Mouse (Mus musculus) G1E (cell line): ENCODE data around the gene Mis18bp1. TPM values are rescaled to one million over a fixed set of nuclear protein-coding genes. Genes with fewer than 3 reads are reported as not detected.
"Not testable (repeated sequence)": the region's sequence is repeated elsewhere in the genome, so short reads cannot be mapped to it uniquely, and the experiment has no call there.

Experiments used
- ATAC-seq: 2 replicates; pipeline ENCODE4 v1.8.0; 2016; ENCODE audit warnings: mild to moderate bottlenecking; ENCODE audit not compliant: insufficient number of reproducible peaks, poor library complexity, low FRiP score, severe bottlenecking; ENCODE audit errors: extremely low read depth
- DNase-seq: peaks from one replicate; pipeline ENCODE4 v3.0.0; 2012; ENCODE audit warnings: low spot score
- H3K27me3 ChIP-seq: 2 replicates; pipeline ENCODE4 v1.6.1; 2012; ENCODE audit warnings: mild to moderate bottlenecking, low read length, inconsistent platforms; ENCODE audit not compliant: insufficient read depth
- H3K36me3 ChIP-seq: replicated peaks from 2 replicates; pipeline ENCODE3; 2012; ENCODE audit warnings: mild to moderate bottlenecking, inconsistent platforms
- H3K4me1 ChIP-seq: 2 replicates; pipeline ENCODE4 v1.6.1; 2012; ENCODE audit warnings: low read depth, low read length, inconsistent platforms, mixed read lengths; ENCODE audit not compliant: insufficient read depth
- H3K4me3 ChIP-seq: 2 replicates; pipeline ENCODE4 v1.5.1; 2012; ENCODE audit warnings: low read depth, mild to moderate bottlenecking, inconsistent platforms, low read length, moderate library complexity, mixed read lengths
- H3K9me3 ChIP-seq: replicated peaks from 2 replicates; pipeline ENCODE4 v1.6.1; 2012; ENCODE audit warnings: inconsistent platforms
- CTCF ChIP-seq: IDR thresholded peaks from 2 replicates; pipeline ENCODE4 v1.5.1; 2012; ENCODE audit warnings: low read depth, low read length, inconsistent platforms, mixed read lengths
- GATA1 ChIP-seq: IDR thresholded peaks from 2 replicates; pipeline ENCODE4 v1.6.1; 2012; ENCODE audit warnings: borderline replicate concordance, low read length, inconsistent platforms, mixed read lengths
- GATA2 ChIP-seq: IDR thresholded peaks from 2 replicates; pipeline ENCODE4 v1.6.1; 2012; ENCODE audit warnings: low read depth, low read length, inconsistent platforms, borderline replicate concordance
- POLR2AphosphoS5 ChIP-seq: IDR thresholded peaks from 2 replicates; pipeline ENCODE4 v1.6.1; 2012; ENCODE audit warnings: low read depth, low read length, inconsistent platforms; ENCODE audit not compliant: insufficient replicate concordance
- TAL1 ChIP-seq: conservative IDR thresholded peaks from 2 replicates; pipeline ENCODE4 v1.6.1; 2012; ENCODE audit warnings: low read depth, low read length, inconsistent platforms, mixed read lengths
- polyA plus RNA-seq: library from polyadenylated mRNA; stranded (reverse); fragments of >175 nt; gene quantifications from 2 replicates; pipeline ENCODE4 v1.2.3, GENCODE M21; 2012
- total RNA-seq, 2 experiments: library from RNA; stranded (forward) in 1 of 2; stranded (reverse) in 1 of 2; fragments of 200-1000 nt in 1 of 2; fragments of >200 nt in 1 of 2; fragmentation: Nextera tagmentation in 1 of 2; gene quantifications; 2 replicates each; pipeline ENCODE4 v1.2.3; 2014 to 2017

The Mis18bp1 gene
- total and polyA plus RNA-seq, 3 experiments, result 7.6 to 167 (median 91.8) TPM

DNA sequence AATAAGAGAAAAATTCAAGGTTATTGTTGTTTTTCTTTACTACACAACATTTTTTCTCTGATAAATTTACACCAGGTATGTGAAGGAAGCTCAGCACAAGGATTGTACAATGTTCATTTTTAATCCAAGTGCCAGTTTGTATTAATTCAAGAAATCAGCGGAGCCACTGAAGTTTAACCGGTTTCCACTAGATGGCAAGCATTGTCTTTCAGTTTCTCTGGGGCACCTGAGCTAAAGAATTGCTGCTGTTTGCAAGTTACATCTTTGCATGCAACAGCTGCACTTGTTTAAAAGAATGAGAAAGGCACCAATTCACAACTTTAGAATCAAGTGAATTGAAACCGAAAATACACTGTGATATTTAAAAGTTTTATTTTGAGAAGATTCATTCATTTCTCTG is 15.0 kb upstream of the Mis18bp1 start:
- no peak for DNase-seq
- no peak for ATAC-seq
- Histone ChIP-seq H3K4me1 (no peaks in the 10 kb centered on the region; the same call in 1 of the 2 replicates), H3K36me3 (no peaks in the 10 kb centered on the region), H3K4me3 (no peak overlapping the region), H3K27me3 (peaks cover 3% of the 10 kb centered on the region), H3K9me3 (no peaks in the 10 kb centered on the region)
- TF ChIP-seq GATA1 (no peak), GATA2 (no peak), TAL1 (no peak), POLR2AphosphoS5 (no peak), CTCF (no peak)

DNA sequence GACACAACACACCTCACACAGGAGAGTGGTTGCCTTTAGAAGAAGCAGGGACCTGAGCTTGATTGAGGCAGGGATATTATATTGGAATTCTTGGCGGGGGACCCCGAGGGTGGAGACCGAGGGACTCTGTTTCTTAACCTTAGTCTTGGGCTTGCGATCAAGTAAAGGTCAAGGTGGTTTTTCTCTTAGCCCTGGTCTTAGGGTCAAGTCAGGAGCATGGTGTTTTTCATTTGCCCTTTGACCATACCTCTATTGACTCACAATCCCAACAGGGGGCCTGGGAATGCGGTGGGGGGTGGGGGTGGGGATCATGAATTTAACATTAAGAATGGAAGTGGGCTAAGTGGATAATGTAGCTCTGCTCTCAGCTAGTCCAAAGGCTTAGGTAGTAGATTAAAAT is 1.3 kb upstream of the Mis18bp1 start:
- TF ChIP-seq CTCF (no peak), GATA1 (no peak), GATA2 (no peak), TAL1 (no peak), POLR2AphosphoS5 (no peak)
- DNase-seq, result no peak

DNA sequence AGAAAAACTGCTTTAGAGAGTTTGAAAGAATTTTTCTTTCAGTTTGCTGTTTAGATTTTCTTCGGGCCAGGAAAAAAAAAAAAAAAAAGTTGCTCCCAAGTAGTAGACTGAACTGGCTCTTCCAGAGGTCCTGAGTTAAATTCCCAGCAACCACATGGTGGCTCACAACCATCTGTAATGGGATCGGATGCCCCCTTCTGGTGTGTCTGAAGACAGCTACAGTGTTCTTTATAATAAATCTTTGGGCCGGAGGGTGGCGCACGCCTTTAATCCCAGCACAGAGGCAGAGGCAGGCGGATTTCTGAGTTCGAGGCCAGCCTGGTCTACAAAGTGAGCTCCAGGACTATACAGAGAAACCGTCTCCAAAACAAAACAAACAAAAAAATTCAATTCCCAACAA is 555 bp upstream of the Mis18bp1 start:
- H3K27me3 ChIP-seq, DNase-seq, H3K9me3 ChIP-seq, ATAC-seq: not testable (repeated sequence)
- H3K36me3 ChIP-seq, result peaks cover 20% of the 10 kb centered on the region
- peaks cover 27% of the 10 kb centered on the region for H3K4me1 ChIP-seq
- peak overlapping the region; percentile 76 for H3K4me3 ChIP-seq

More for the DNA sequence above, 1.3 kb upstream of the Mis18bp1 start:
- Histone ChIP-seq H3K27me3 (peaks cover 8% of the 10 kb centered on the region), H3K4me1 (peaks cover 24% of the 10 kb centered on the region), H3K9me3 (no peaks in the 10 kb centered on the region), H3K4me3 (peak overlapping the region; percentile 76), H3K36me3 (peaks cover 14% of the 10 kb centered on the region)
- ATAC-seq, result no peak

DNA sequence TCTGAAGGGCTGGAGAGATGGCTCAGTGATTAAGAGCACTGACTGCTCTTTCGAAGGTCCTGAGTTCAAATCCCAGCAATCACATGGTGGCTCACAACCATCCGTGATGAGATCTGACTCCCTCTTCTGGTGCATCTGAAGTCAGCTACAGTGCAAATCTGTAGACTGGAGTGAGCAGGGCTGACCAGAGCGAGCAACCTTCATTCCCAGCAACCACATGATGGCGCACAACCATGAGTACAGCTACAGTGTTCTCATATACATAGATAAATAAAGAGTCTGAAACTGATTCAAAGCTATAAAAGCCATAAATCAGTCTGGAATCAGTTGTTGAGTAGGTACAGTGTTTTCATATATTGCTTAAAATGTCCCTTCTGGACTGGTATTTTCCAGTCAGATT is 36.3 kb downstream of the Mis18bp1 start:
- H3K4me1 ChIP-seq, DNase-seq, ATAC-seq, H3K4me3 ChIP-seq, H3K27me3 ChIP-seq, H3K9me3 ChIP-seq: not testable (repeated sequence)
- H3K36me3 ChIP-seq, result peaks cover 71% of the 10 kb centered on the region

DNA sequence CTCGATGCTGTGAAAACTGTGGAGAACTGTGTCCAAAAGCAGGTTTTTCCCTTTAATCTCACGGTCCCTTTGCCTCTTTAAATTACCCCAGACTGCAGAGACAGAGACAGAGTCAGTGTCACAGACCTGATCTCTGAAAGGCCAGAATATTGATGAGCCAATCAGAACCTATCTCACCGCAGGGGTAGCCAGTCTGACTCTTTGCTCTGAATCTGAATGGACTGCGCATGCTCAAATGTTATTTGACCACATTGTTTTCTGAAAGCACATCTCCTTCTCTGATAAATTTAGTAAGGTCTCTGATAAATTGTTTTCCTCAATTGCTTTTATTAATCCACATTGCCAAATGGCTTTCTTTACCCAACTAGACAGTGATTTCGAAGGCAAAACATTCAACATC is 53.0 kb downstream of the Mis18bp1 start:
- Histone ChIP-seq H3K4me1 (no peaks in the 10 kb centered on the region), H3K9me3 (no peaks in the 10 kb centered on the region), H3K4me3 (no peak overlapping the region), H3K36me3 (peaks cover 83% of the 10 kb centered on the region), H3K27me3 (no peaks in the 10 kb centered on the region)
- ATAC-seq, result no peak
- TF ChIP-seq CTCF (no peak), POLR2AphosphoS5 (no peak), TAL1 (no peak), GATA2 (no peak), GATA1 (no peak)
- DNase-seq, result no peak

DNA sequence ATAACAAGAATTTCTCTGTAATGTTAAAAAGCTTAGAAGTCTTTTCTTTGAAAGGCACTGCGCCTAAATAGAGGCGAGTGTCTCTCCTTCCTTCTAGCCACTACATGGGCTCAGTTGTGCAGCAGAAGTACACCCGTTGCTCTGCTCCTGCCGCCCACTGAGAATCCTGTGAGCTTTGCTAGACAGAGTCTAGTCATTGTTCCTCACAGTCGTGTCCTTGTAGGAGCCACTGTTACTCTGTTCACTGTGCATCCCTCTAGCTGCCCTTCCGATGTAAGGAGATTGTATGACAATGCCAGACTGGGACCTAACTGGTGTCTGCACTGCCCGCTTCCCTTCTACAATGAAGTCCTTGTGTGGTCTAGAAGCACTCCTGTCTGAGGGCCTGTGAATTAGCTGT is 53.4 kb downstream of the Mis18bp1 start:
- Histone ChIP-seq H3K4me3 (no peak overlapping the region), H3K36me3 (peaks cover 83% of the 10 kb centered on the region), H3K4me1 (no peaks in the 10 kb centered on the region), H3K9me3 (no peaks in the 10 kb centered on the region), H3K27me3 (no peaks in the 10 kb centered on the region)
- TF ChIP-seq GATA2 (no peak), CTCF (no peak), GATA1 (no peak), POLR2AphosphoS5 (no peak), TAL1 (no peak)
- no peak for ATAC-seq
- DNase-seq, result no peak

- not testable (repeated sequence) for H3K27me3 ChIP-seq, H3K4me3 ChIP-seq, ATAC-seq, H3K9me3 ChIP-seq, DNase-seq, H3K4me1 ChIP-seq
- H3K36me3 ChIP-seq, result peaks cover 80% of the 10 kb centered on the region
Observed at GRCm38 (mm10) chr12:65114978-65115377, 57.4 kb downstream of the Mis18bp1 start.

DNA sequence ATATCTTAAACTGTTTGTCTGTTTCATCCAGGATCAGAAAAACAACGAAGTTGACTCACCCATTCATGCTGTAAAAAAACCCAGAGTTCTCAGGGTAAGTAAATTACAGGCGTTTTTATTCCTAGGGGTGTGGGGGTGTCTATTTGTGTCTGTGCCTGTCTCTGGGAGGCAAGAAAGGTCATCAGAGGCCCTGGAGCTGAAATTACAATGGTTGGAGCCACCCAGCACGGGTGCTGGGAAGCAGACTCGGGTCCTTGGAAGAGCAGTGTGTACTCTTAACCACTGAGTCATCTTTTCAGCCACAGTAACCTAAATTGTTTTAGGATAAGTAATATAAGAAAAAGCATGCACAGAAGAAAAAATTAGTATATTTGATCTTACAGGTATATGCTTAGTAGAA is 58.5 kb downstream of the Mis18bp1 start:
- no peak for ATAC-seq
- Histone ChIP-seq H3K27me3 (no peaks in the 10 kb centered on the region), H3K4me3 (no peak overlapping the region), H3K36me3 (peaks cover 80% of the 10 kb centered on the region), H3K4me1 (0 out of 2 replicates have a peak, but pooled peaks cover 3% of the 10 kb centered on the region), H3K9me3 (no peaks in the 10 kb centered on the region)
- TF ChIP-seq GATA1 (no peak), GATA2 (no peak), CTCF (no peak), TAL1 (no peak), POLR2AphosphoS5 (no peak)
- DNase-seq, result no peak
